Mouse (Mus musculus) midbrain, embryonic 16.5 days (tissue): ENCODE data around the gene Bdh2. TPM values are rescaled to one million over a fixed set of nuclear protein-coding genes. Genes with fewer than 3 reads are reported as not detected.

Source experiments
- ATAC-seq: fragments of 200-750 bp; cut with Nextera tagmentation; 2 replicates; pipeline ENCODE4 v1.8.0; 2017; ENCODE audit warnings: moderate TSS enrichment
- H3K27ac ChIP-seq: fragments of 300-500 bp; sonication (generic); 2 replicates; pipeline ENCODE4 v1.5.1; 2014; ENCODE audit warnings: mild to moderate bottlenecking, low read length, mixed read lengths
- H3K27me3 ChIP-seq: fragments of 300-500 bp; sonication (generic); 2 replicates; pipeline ENCODE4 v1.6.1; 2014; ENCODE audit warnings: low read depth, low read length, mixed read lengths; ENCODE audit not compliant: control insufficient read depth, insufficient read depth
- H3K36me3 ChIP-seq: fragments of 300-500 bp; sonication (generic); 2 replicates; pipeline ENCODE4 v1.6.1; 2014; ENCODE audit warnings: mild to moderate bottlenecking, low read length, moderate library complexity, mixed read lengths; ENCODE audit not compliant: control insufficient read depth, insufficient read depth
- H3K4me1 ChIP-seq: fragments of 300-500 bp; sonication (generic); 2 replicates; pipeline ENCODE4 v1.6.1; 2014; ENCODE audit warnings: mild to moderate bottlenecking, low read length, mixed read lengths; ENCODE audit not compliant: control insufficient read depth, insufficient read depth
- H3K4me2 ChIP-seq: fragments of 300-500 bp; sonication (generic); 2 replicates; pipeline ENCODE4 v1.6.1; 2014; ENCODE audit warnings: mild to moderate bottlenecking, low read length, mixed read lengths
- H3K4me3 ChIP-seq: fragments of 300-500 bp; sonication (generic); 2 replicates; pipeline ENCODE4 v1.5.1; 2014; ENCODE audit warnings: low read depth, mild to moderate bottlenecking, low read length, moderate library complexity, mixed read lengths
- H3K9ac ChIP-seq: fragments of 300-500 bp; sonication (generic); 2 replicates; pipeline ENCODE4 v1.6.1; 2014; ENCODE audit warnings: low read depth, low read length, mixed read lengths
- H3K9me3 ChIP-seq: fragments of 300-500 bp; sonication (generic); replicated peaks from 2 replicates; pipeline ENCODE4 v1.6.1; 2014; ENCODE audit warnings: mild to moderate bottlenecking, low read length, mixed read lengths; ENCODE audit not compliant: control insufficient read depth, poor library complexity, severe bottlenecking
- WGBS: fragments of 180-500 bp; shearing (Covaris S2); extraction: QIAGEN DNeasy Blood & Tissue Kit; methylation state at CpG from one replicate; pipeline ENCODE4 v1.1.7; 2014; 5-methylcytosine and 5-hydroxymethylcytosine counted together
- polyA plus RNA-seq: library from polyadenylated mRNA; unstranded; fragments of >200 nt; fragmentation: Nextera tagmentation; extraction: Ambion mirVana; gene quantifications from 2 replicates; pipeline ENCODE4 v1.2.1, GENCODE M21; 2015

Bdh2 gene
- polyA plus RNA-seq, 1 experiment from 2014 or later, result 4.8 TPM

DNA sequence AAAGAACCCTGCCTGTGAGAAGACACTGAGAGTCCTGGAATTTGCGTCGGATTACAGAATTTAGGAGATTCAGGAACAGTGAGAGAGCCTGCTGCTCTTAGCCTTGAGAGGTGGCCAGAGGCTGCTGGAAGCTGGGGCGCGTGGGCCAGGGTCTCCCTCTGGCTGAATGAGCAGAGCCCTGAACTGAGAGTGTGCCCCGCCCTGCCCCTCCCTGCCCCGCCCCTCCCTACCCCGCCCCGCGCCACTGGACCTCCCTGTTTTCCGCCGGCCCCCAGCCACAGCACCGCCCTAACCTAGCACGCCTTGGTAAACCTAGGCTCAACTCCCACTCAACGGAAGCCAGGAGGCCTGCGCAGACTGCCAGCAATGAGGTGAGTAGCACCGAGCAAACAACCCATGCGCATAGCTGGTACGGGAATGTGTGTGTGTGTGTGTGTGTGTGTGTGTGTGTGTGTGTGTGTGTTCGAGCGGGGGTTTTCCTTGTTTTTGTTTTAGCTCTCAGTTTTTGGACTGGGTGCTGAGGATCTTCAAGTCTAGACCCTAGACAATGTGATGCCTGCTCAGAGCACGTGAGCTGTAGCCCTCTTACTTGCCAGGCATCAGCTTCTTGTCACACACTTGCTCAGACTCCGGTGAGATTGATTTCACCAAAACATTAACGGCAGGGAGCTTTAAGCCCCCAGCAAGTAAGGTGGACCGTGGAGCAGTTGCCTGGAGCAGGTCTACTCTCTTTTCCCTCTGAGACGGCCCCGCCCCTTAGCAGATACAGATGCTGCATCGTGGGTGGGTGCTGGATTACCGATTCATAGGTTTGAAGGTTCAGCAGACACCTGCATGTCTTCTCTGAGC, 26.6 kb downstream of the Bdh2 start, which contains the start of gene Slc9b2:
TSS of gene Slc9b2 (plus strand) at position 290 of the 849 bp plus-strand sequence.
- H3K4me2 ChIP-seq, result peak within 1 kb of the TSS; percentile 59
- H3K27ac ChIP-seq, result no peak within 1 kb of the TSS
- peak; percentile 83 for ATAC-seq
- H3K27me3 ChIP-seq, result no peaks in the 10 kb centered on the region
- WGBS, result 11% methylated on average over 27 of the region's 28 CpGs
- peak within 1 kb of the TSS; percentile 66 for H3K9ac ChIP-seq
- H3K36me3 ChIP-seq, result no peaks in the 10 kb centered on the region
- peak within 1 kb of the TSS; percentile 31 for H3K4me3 ChIP-seq
- H3K9me3 ChIP-seq, result no peaks in the 10 kb centered on the region
- peaks cover 11% of the 10 kb centered on the region for H3K4me1 ChIP-seq

DNA sequence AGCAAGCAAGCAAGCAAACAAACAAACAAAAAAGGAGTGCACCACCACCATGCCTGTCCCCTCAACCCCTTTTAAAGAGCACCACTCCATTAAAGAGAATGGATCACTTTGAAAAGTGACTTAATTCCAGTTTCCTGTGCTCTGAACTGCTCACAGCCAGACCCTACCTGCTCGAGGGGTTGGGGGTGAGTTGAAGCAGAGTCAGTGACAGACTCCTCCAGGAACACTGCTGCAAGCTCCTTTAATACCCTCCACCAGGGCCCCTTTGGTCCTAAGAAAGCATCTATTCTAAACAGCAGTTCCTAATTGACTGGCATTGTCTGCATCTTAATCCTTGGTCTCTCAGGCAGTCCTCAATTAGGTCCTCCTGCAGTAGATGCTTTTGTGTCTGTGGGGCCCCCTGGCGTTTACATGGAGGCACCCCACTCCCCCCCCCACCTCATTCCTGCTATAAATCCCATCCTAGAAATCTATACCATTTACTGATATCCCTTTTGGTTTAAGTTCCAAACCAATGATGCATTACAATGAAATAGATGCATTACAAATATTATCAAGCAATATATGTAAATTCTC, 32.0 kb downstream of the Bdh2 start:
- no peak overlapping the region for H3K4me2 ChIP-seq
- H3K27ac ChIP-seq, result no peak overlapping the region
- ATAC-seq, result no peak
- no peak overlapping the region for H3K4me3 ChIP-seq
- no peak overlapping the region for H3K9ac ChIP-seq
- no peaks in the 10 kb centered on the region for H3K9me3 ChIP-seq
- no peaks in the 10 kb centered on the region for H3K36me3 ChIP-seq
- H3K4me1 ChIP-seq, result peaks cover under 1% of the 10 kb centered on the region; the same call in 1 of the 2 replicates
- H3K27me3 ChIP-seq, result no peaks in the 10 kb centered on the region
- 5% methylated on average over 2 of the region's 2 CpGs for WGBS

DNA sequence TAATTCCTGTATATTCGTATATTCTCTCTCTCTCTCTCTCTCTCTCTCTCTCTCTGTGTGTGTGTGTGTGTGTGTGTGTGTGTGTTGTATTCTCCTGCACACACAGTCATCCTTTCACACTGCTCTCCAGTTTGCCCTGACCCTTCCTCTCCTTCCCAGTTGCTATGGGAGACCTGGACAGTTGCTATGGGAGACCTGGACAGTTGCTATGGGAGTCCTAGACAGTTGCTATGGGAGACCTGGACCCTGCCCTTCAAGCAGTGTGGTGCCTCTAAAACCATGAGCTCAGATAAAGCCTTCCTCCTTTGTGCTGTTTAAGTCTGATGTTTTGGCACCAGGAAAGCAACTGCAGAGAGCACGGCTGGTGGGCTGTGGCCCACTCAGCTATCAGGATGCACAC, 32.7 kb downstream of the Bdh2 start:
- WGBS, result 34% methylated on average over 2 of the region's 2 CpGs

DNA sequence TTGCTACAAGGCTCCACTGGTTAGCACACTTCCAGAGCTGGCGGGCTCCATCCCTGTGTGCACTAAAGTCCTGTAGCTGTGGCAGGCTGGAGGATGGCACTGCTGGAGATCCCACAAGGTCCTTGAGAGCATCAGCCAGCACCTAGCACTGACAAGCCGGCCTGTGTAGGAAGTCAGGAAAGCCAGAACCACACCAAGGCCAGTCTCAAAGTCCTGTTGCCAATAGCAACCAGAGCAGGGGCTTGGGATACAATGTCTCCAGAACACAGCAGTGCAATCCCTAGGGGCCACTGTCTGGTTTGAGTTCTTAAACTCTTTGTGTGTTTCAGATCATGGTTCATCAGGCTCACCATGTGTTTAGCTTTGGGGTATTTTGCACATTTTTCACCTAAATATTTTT, 33.8 kb downstream of the Bdh2 start:
- H3K36me3 ChIP-seq, result no peaks in the 10 kb centered on the region
- no peaks in the 10 kb centered on the region for H3K4me1 ChIP-seq
- peak; percentile 54; the same call in 1 of the 2 replicates for ATAC-seq
- H3K4me2 ChIP-seq, result no peak overlapping the region
- H3K4me3 ChIP-seq, result no peak overlapping the region
- no peak overlapping the region for H3K27ac ChIP-seq
- H3K27me3 ChIP-seq, result no peaks in the 10 kb centered on the region
- no peaks in the 10 kb centered on the region for H3K9me3 ChIP-seq
- H3K9ac ChIP-seq, result no peak overlapping the region
- WGBS, result 56% methylated on average over 2 of the region's 2 CpGs

More for the DNA sequence above, 32.7 kb downstream of the Bdh2 start:
- no peak overlapping the region for H3K9ac ChIP-seq
- H3K9me3 ChIP-seq, result no peaks in the 10 kb centered on the region
- no peak overlapping the region for H3K27ac ChIP-seq
- H3K4me2 ChIP-seq, result no peak overlapping the region
- ATAC-seq, result peak; percentile 82
- H3K36me3 ChIP-seq, result no peaks in the 10 kb centered on the region
- no peaks in the 10 kb centered on the region for H3K4me1 ChIP-seq
- H3K4me3 ChIP-seq, result no peak overlapping the region
- no peaks in the 10 kb centered on the region for H3K27me3 ChIP-seq

DNA sequence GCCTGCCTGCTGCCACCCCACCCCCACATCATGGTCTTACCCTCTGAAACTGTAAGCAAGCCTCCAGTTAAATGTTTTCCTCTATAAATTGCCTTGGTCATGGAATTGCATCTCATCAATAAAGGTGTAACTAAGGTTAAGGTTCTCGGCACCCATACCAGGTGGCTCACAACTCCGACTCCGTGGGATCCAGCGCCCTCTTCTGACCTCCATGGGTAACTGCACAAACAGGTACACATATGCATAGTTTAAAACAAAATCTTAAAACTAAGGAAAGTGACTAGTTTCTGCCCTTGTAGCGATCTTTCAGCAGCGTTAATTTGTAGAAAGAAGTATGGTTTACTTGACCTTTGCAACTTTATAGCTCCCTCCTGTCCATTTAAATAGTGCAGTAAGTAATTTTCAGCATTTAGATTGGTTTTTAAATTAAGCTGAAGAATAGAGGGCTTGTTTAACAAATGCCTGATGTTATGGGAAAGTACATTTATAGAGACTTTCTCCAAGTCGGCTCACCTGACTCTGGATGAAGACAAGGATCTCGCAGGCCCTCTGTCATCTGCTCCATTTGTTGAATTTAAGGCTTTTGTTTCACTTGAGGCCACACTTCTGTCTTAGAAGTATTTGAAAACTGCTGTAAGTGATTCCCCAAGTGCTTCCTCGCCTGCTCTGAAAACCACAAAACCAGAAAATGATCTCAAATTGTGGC, 34.9 kb downstream of the Bdh2 start:
- H3K4me1 ChIP-seq, result no peaks in the 10 kb centered on the region
- H3K9me3 ChIP-seq, result no peaks in the 10 kb centered on the region
- WGBS, result 92% methylated on average over 9 of the region's 9 CpGs
- ATAC-seq, result no peak
- H3K9ac ChIP-seq, result no peak overlapping the region
- no peak overlapping the region for H3K4me3 ChIP-seq
- H3K36me3 ChIP-seq, result no peaks in the 10 kb centered on the region
- no peak overlapping the region for H3K27ac ChIP-seq
- H3K4me2 ChIP-seq, result no peak overlapping the region
- H3K27me3 ChIP-seq, result no peaks in the 10 kb centered on the region

DNA sequence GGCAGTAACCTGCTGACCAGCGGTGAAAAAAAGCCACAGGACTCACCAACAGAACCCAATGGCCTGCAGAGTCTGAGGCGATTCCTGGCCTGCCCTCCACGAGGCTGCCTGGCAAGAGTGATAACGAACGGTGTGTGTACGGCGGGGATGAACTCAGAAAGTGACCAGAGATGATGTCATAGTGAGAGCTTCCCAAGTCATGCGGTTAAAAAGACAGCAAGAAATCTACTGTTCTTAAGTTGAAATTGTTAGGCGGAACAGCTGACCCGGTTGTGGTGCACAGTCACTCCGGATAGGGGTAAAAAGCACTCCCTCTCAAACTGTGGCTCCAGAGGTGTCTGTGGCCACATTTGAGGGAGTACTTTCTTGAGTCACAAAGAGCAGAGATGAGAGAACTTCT, 37.3 kb downstream of the Bdh2 start:
- no peak overlapping the region for H3K9ac ChIP-seq
- H3K27me3 ChIP-seq, result no peaks in the 10 kb centered on the region
- no peaks in the 10 kb centered on the region for H3K9me3 ChIP-seq
- ATAC-seq, result no peak
- no peak overlapping the region for H3K4me2 ChIP-seq
- 88% methylated on average over 11 of the region's 11 CpGs for WGBS
- H3K4me3 ChIP-seq, result no peak overlapping the region
- H3K4me1 ChIP-seq, result no peaks in the 10 kb centered on the region
- H3K27ac ChIP-seq, result no peak overlapping the region
- no peaks in the 10 kb centered on the region for H3K36me3 ChIP-seq

DNA sequence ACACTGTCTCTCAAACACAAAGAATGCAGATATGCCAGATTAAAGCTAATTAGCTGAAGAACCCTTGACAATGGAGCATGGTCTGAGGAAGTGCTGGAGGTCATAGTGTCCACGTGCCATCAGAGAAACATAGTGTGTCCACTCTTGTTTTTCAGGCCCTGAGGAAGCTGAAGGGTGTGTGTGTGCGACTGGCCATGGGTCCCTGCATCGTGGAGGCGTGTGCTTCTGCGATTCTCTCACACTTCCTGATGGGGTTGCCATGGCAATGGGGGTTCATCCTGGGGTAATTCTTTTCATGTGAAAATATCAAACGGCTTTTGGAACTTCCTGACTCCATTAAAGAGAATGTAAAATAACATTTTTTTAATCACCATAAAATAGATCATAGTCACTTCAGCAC, 43.3 kb downstream of the Bdh2 start:
- H3K4me1 ChIP-seq, result no peaks in the 10 kb centered on the region
- peak; percentile 73 for ATAC-seq
- 28% methylated on average over 6 of the region's 6 CpGs for WGBS

DNA sequence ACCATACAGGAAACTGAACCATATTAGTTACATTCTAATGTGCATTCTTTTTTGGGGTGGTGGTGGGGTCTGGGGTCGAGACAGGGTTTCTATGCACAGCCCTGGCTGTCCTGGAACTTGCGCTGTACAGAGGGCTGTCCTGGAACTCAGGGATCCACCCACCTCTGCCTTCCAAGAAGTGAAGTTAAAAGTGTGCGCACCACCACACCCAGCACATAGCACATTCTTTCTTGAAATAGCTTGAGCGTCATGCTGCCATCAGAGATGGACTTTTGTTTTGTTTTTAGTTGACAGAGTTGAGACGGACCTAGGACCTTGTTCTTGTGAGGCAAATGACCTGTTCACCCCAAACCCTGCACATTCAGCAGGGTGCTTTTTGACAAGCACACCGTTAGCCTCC, 46.2 kb downstream of the Bdh2 start:
- no peaks in the 10 kb centered on the region for H3K9me3 ChIP-seq
- H3K27ac ChIP-seq, result no peak overlapping the region
- no peak overlapping the region for H3K9ac ChIP-seq
- no peaks in the 10 kb centered on the region for H3K4me1 ChIP-seq
- 84% methylated on average over 6 of the region's 6 CpGs for WGBS
- H3K36me3 ChIP-seq, result no peaks in the 10 kb centered on the region
- no peak for ATAC-seq
- no peak overlapping the region for H3K4me2 ChIP-seq
- no peak overlapping the region for H3K4me3 ChIP-seq
- no peaks in the 10 kb centered on the region; the same call in 1 of the 2 replicates for H3K27me3 ChIP-seq

More for the DNA sequence above, 43.3 kb downstream of the Bdh2 start:
- no peaks in the 10 kb centered on the region for H3K9me3 ChIP-seq
- no peaks in the 10 kb centered on the region for H3K36me3 ChIP-seq
- H3K9ac ChIP-seq, result no peak overlapping the region
- no peak overlapping the region for H3K4me3 ChIP-seq
- H3K27me3 ChIP-seq, result no peaks in the 10 kb centered on the region; the same call in 1 of the 2 replicates
- H3K4me2 ChIP-seq, result no peak overlapping the region
- no peak overlapping the region for H3K27ac ChIP-seq
